In genomic region chr15:98107703-98108296, GRCm38 (mm10) we compare ENCODE assay signal across 7 mouse cellular contexts. TPM values are rescaled to one million over a fixed set of nuclear protein-coding genes. Genes with fewer than 3 reads are reported as not detected.
DNase-seq lines count a peak whose midpoint lies in the region; ATAC-seq and TF ChIP-seq lines count a peak whose summit lies in the region.

No protein-coding gene starts in this region.

- no peak for DNase-seq in lung, embryonic 14.5 days
- no peak for DNase-seq in lung, postnatal 14 days
- no peak for DNase-seq in right cerebral cortex, adult 2 months (ENCODE audit: low spot score in 2 of 2)
- no peak for DNase-seq in cerebellum, adult 18-20 months

- H3K4me3 ChIP-seq in lung, embryonic 14.5 days (ENCODE audit: low read depth, low read length) = peak overlapping the region; percentile 62
- peak overlapping the region; percentile 68 for H3K4me3 ChIP-seq in limb, embryonic 12.5 days (replicated peaks)
- peak overlapping the region; percentile 63 for H3K4me3 ChIP-seq in stomach, embryonic 14.5 days (ENCODE audit: low read depth, low read length)

- 0 out of 2 replicates have a peak, but pooled peaks cover 3% of the 10 kb centered on the region for H3K27me3 ChIP-seq in lung, embryonic 14.5 days (ENCODE audit: insufficient read depth, low read length)
- 0 out of 2 replicates have a peak, but pooled peaks cover 5% of the 10 kb centered on the region for H3K27me3 ChIP-seq in limb, embryonic 12.5 days
- no peaks in the 10 kb centered on the region for H3K27me3 ChIP-seq in stomach, embryonic 14.5 days (ENCODE audit: control insufficient read depth, insufficient read depth, low read length)

- peak overlapping the region; percentile 78 for H3K4me2 ChIP-seq in lung, embryonic 14.5 days
- peak overlapping the region; percentile 64 for H3K4me2 ChIP-seq in limb, embryonic 12.5 days
- H3K4me2 ChIP-seq in stomach, embryonic 14.5 days (replicated peaks; ENCODE audit: low read depth, low read length) = peak overlapping the region; percentile 65

- peak; percentile 21; the same call in 1 of the 2 replicates for ATAC-seq in lung, embryonic 14.5 days (ENCODE audit: insufficient read depth)
- ATAC-seq in erythroid progenitor cell, adult 5-6 weeks (replicated peaks; ENCODE audit: low FRiP score, poor library complexity, severe bottlenecking) = peak; percentile 26
- no peak for ATAC-seq in limb, embryonic 12.5 days (ENCODE audit: insufficient number of reproducible peaks, insufficient read depth, low FRiP score, low TSS enrichment, low read depth)
- no peak for ATAC-seq in stomach, embryonic 14.5 days (ENCODE audit: insufficient number of reproducible peaks, insufficient read depth, low FRiP score, low read depth)

- no peaks in the 10 kb centered on the region; the same call in 1 of the 2 replicates for H3K36me3 ChIP-seq in lung, embryonic 14.5 days (ENCODE audit: insufficient read depth)
- H3K36me3 ChIP-seq in limb, embryonic 12.5 days = peaks cover 12% of the 10 kb centered on the region
- no peaks in the 10 kb centered on the region; the same call in 1 of the 2 replicates for H3K36me3 ChIP-seq in stomach, embryonic 14.5 days (ENCODE audit: control insufficient read depth, insufficient read depth, low read length)

- 36% methylated on average over 11 of the region's 11 CpGs for WGBS in lung, embryonic 14.5 days
- WGBS in limb, embryonic 12.5 days = 49% methylated on average over 11 of the region's 11 CpGs
- 29% methylated on average over 11 of the region's 11 CpGs for WGBS in stomach, embryonic 14.5 days

- H3K9me3 ChIP-seq in lung, embryonic 14.5 days (ENCODE audit: low read depth, low read length) = no peaks in the 10 kb centered on the region
- H3K9me3 ChIP-seq in limb, embryonic 12.5 days = no peaks in the 10 kb centered on the region
- no peaks in the 10 kb centered on the region for H3K9me3 ChIP-seq in stomach, embryonic 14.5 days (ENCODE audit: control insufficient read depth, low read depth, low read length)

- no peaks in the 10 kb centered on the region for H3K4me1 ChIP-seq in lung, embryonic 14.5 days (ENCODE audit: insufficient read depth)
- peaks cover 14% of the 10 kb centered on the region for H3K4me1 ChIP-seq in limb, embryonic 12.5 days (replicated peaks)
- no peaks in the 10 kb centered on the region for H3K4me1 ChIP-seq in stomach, embryonic 14.5 days (ENCODE audit: control insufficient read depth, insufficient read depth, low read length)

- H3K27ac ChIP-seq in lung, embryonic 14.5 days (ENCODE audit: low read depth) = no peak overlapping the region
- H3K27ac ChIP-seq in limb, embryonic 12.5 days = peak overlapping the region; percentile 79; the same call in 1 of the 2 replicates
- no peak overlapping the region; the same call in 1 of the 2 replicates for H3K27ac ChIP-seq in stomach, embryonic 14.5 days (ENCODE audit: low read length)

- H3K9ac ChIP-seq in lung, embryonic 14.5 days = peak overlapping the region; percentile 66
- peak overlapping the region; percentile 80 for H3K9ac ChIP-seq in limb, embryonic 12.5 days (replicated peaks)
- H3K9ac ChIP-seq in stomach, embryonic 14.5 days (replicated peaks; ENCODE audit: low read depth, low read length) = peak overlapping the region; percentile 71; the same call in 1 of the 2 replicates

- TF ChIP-seq CTCF in lung, embryonic 14.5 days (IDR thresholded peaks at IDR 0.05; ENCODE audit: low read depth) = no peak

RNA-seq across cellular contexts. Expression of gene Senp1, which starts 14.3 kb away (rescaled TPM):
- 37.8 and 38.0 TPM in 2 replicates for polyA plus RNA-seq in lung, embryonic 14.5 days (2014; fragmentation: Nextera tagmentation; extraction: Ambion mirVana)
- 35.0 and 47.4 TPM in 2 replicates for total RNA-seq in erythroid progenitor cell, adult 5-6 weeks (2015; ENCODE audit: low replicate concordance)
- total RNA-seq in erythroid progenitor cell, adult 5-6 weeks (2017; ENCODE audit: low replicate concordance) = 42.2 and 49.9 TPM in 2 replicates
- 46.3 and 46.9 TPM in 2 replicates for polyA plus RNA-seq in limb, embryonic 12.5 days (2016; fragmentation: Nextera tagmentation; extraction: Ambion mirVana)
- polyA plus RNA-seq in stomach, embryonic 14.5 days (2014; fragmentation: Nextera tagmentation; extraction: Ambion mirVana) = 35.5 and 35.8 TPM in 2 replicates

RNA-seq across cellular contexts. Expression of gene Pfkm, which starts 15.4 kb away (rescaled TPM):
- 25.3 and 26.2 TPM in 2 replicates for polyA plus RNA-seq in lung, embryonic 14.5 days (2014; fragmentation: Nextera tagmentation; extraction: Ambion mirVana)
- total RNA-seq in erythroid progenitor cell, adult 5-6 weeks (2015; ENCODE audit: low replicate concordance) = 4.3 and 8.8 TPM in 2 replicates
- total RNA-seq in erythroid progenitor cell, adult 5-6 weeks (2017; ENCODE audit: low replicate concordance) = 17.8 and 22.8 TPM in 2 replicates
- polyA plus RNA-seq in limb, embryonic 12.5 days (2016; fragmentation: Nextera tagmentation; extraction: Ambion mirVana) = 49.4 and 52.7 TPM in 2 replicates
- polyA plus RNA-seq in stomach, embryonic 14.5 days (2014; fragmentation: Nextera tagmentation; extraction: Ambion mirVana) = 29.6 and 33.7 TPM in 2 replicates

RNA-seq across cellular contexts. Expression of gene Asb8, which starts 57.6 kb away (rescaled TPM):
- 47.4 and 48.7 TPM in 2 replicates for polyA plus RNA-seq in lung, embryonic 14.5 days (2014; fragmentation: Nextera tagmentation; extraction: Ambion mirVana)
- 8.8 and 28.8 TPM in 2 replicates for total RNA-seq in erythroid progenitor cell, adult 5-6 weeks (2015; ENCODE audit: low replicate concordance)
- 4.2 and 8.1 TPM in 2 replicates for total RNA-seq in erythroid progenitor cell, adult 5-6 weeks (2017; ENCODE audit: low replicate concordance)
- polyA plus RNA-seq in limb, embryonic 12.5 days (2016; fragmentation: Nextera tagmentation; extraction: Ambion mirVana) = 42.4 and 43.5 TPM in 2 replicates
- 47.6 and 51.7 TPM in 2 replicates for polyA plus RNA-seq in stomach, embryonic 14.5 days (2014; fragmentation: Nextera tagmentation; extraction: Ambion mirVana)

RNA-seq across cellular contexts. Expression of gene Ccdc184, which starts 59.2 kb away (rescaled TPM):
- 0.14 TPM in 1 of 2 replicates, not detected in the other for polyA plus RNA-seq in lung, embryonic 14.5 days (2014; fragmentation: Nextera tagmentation; extraction: Ambion mirVana)
- total RNA-seq in erythroid progenitor cell, adult 5-6 weeks (2015; ENCODE audit: low replicate concordance) = not detected in 2 replicates
- not detected in 2 replicates for total RNA-seq in erythroid progenitor cell, adult 5-6 weeks (2017; ENCODE audit: low replicate concordance)
- 0.32 and 0.41 TPM in 2 replicates for polyA plus RNA-seq in limb, embryonic 12.5 days (2016; fragmentation: Nextera tagmentation; extraction: Ambion mirVana)
- polyA plus RNA-seq in stomach, embryonic 14.5 days (2014; fragmentation: Nextera tagmentation; extraction: Ambion mirVana) = 1.8 and 2.4 TPM in 2 replicates

Comparison
In these comparisons a context has a peak if more than half of its experiments do, and no peak if none do; other contexts are left out.
1. ATAC-seq: peak in lung, embryonic 14.5 days (single experiment) and erythroid progenitor cell, adult 5-6 weeks (single experiment); none in limb, embryonic 12.5 days (single experiment) and stomach, embryonic 14.5 days (single experiment).
2. Peak in every context shown above with its lines, with median percentiles within 50 percentile points of each other: H3K4me2 ChIP-seq, H3K4me3 ChIP-seq and H3K9ac ChIP-seq.